Mouse (Mus musculus) hindbrain, embryonic 16.5 days (tissue): ENCODE data around the gene Pdzd2. TPM values are rescaled to one million over a fixed set of nuclear protein-coding genes. Genes with fewer than 3 reads are reported as not detected.
A peak's percentile ranks its signal among the peaks of the same experiment; 100 is the strongest.

Experiments used
- ATAC-seq: fragments of 200-750 bp; cut with Nextera tagmentation; 2 replicates; pipeline ENCODE4 v1.8.0; 2017; ENCODE audit warnings: moderate TSS enrichment, moderate library complexity
- H3K27ac ChIP-seq: fragments of 300-500 bp; sonication (generic); 2 replicates; pipeline ENCODE4 v1.5.1; 2014; ENCODE audit warnings: low read depth, mild to moderate bottlenecking, control low read depth, low read length, moderate library complexity
- H3K27me3 ChIP-seq: fragments of 300-500 bp; sonication (generic); replicated peaks from 2 replicates; pipeline ENCODE4 v1.6.1; 2014; ENCODE audit warnings: low read length; ENCODE audit not compliant: control insufficient read depth, insufficient read depth
- H3K36me3 ChIP-seq: fragments of 300-500 bp; sonication (generic); 2 replicates; pipeline ENCODE4 v1.6.1; 2014; ENCODE audit warnings: mild to moderate bottlenecking, low read length, moderate library complexity, mixed read lengths; ENCODE audit not compliant: control insufficient read depth, insufficient read depth
- H3K4me1 ChIP-seq: fragments of 300-500 bp; sonication (generic); 2 replicates; pipeline ENCODE4 v1.6.1; 2014; ENCODE audit warnings: low read depth, low read length; ENCODE audit not compliant: control insufficient read depth, insufficient read depth
- H3K4me2 ChIP-seq: fragments of 300-500 bp; sonication (generic); 2 replicates; pipeline ENCODE4 v1.6.1; 2014; ENCODE audit warnings: mild to moderate bottlenecking, low read length, control low read depth, moderate library complexity
- H3K4me3 ChIP-seq: fragments of 300-500 bp; sonication (generic); 2 replicates; pipeline ENCODE4 v1.5.1; 2014; ENCODE audit warnings: mild to moderate bottlenecking, low read length, control low read depth, moderate library complexity
- H3K9ac ChIP-seq: fragments of 300-500 bp; sonication (generic); 2 replicates; pipeline ENCODE4 v1.6.1; 2014; ENCODE audit warnings: low read depth, mild to moderate bottlenecking, control low read depth, low read length, moderate library complexity
- H3K9me3 ChIP-seq: fragments of 300-500 bp; sonication (generic); 2 replicates; pipeline ENCODE4 v1.6.1; 2014; ENCODE audit warnings: mild to moderate bottlenecking, low read length, moderate library complexity; ENCODE audit not compliant: control insufficient read depth
- WGBS: fragments of 180-500 bp; shearing (Covaris S2); extraction: QIAGEN DNeasy Blood & Tissue Kit; methylation state at CpG from one replicate; pipeline ENCODE4 v1.1.7; 2014; 5-methylcytosine and 5-hydroxymethylcytosine counted together
- polyA plus RNA-seq: library from polyadenylated mRNA; unstranded; fragments of >200 nt; fragmentation: Nextera tagmentation; extraction: Ambion mirVana; gene quantifications from 2 replicates; pipeline ENCODE4 v1.2.1, GENCODE M21; 2015

The Pdzd2 gene
- polyA plus RNA-seq, 1 experiment from 2014 or later: 19.5 TPM

DNA sequence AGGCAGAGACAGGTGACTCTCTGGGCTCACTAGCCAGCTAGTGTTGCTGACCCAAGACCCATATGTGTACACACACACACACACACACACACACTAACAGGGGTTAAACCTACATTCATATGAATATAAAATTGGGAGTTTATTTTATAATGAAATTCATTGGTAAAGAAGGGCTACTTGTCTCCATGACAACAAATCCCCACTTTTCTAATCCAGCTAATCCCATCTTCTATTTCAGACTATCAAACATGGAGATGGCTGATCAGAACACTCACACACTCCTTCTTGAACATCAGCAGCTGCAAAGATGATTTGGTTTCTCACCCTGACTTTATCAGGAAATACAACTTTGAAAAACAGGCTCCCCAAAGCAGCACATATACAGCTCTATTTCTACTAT, 245.6 kb downstream of the Pdzd2 start:
- H3K4me3 ChIP-seq: no peak overlapping the region
- ATAC-seq: no peak
- no peaks in the 10 kb centered on the region for H3K9me3 ChIP-seq
- H3K9ac ChIP-seq: no peak overlapping the region
- peaks cover 3% of the 10 kb centered on the region; the same call in 1 of the 2 replicates for H3K4me1 ChIP-seq
- H3K4me2 ChIP-seq: no peak overlapping the region
- H3K27me3 ChIP-seq: no peaks in the 10 kb centered on the region
- H3K27ac ChIP-seq: no peak overlapping the region
- H3K36me3 ChIP-seq: no peaks in the 10 kb centered on the region

DNA sequence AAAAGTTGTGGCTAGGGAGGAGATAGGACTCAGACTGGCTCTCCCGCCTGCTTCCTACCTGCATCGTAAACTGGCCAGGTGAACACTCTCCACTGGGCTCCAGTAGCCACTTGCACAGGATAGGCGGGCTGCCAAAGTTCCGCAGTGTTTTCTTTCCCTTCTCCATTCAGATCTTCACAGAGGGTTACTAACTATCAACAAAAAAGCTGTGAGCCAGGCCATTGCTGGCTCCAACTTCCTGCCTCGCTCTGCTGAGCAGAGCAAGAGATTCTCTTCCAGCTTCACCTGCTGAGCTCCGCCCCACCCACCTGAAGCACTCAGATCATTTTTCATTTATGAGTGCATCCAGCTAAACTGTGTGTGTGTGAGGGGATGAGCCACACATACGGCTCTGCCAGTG, 246.5 kb downstream of the Pdzd2 start:
- no peaks in the 10 kb centered on the region for H3K36me3 ChIP-seq
- 69% methylated on average over 7 of the region's 7 CpGs for WGBS
- H3K4me2 ChIP-seq: no peak overlapping the region
- H3K4me3 ChIP-seq: no peak overlapping the region
- peaks cover 3% of the 10 kb centered on the region; the same call in 1 of the 2 replicates for H3K4me1 ChIP-seq
- H3K27ac ChIP-seq: no peak overlapping the region
- no peaks in the 10 kb centered on the region for H3K27me3 ChIP-seq
- ATAC-seq: no peak
- no peak overlapping the region for H3K9ac ChIP-seq
- no peaks in the 10 kb centered on the region for H3K9me3 ChIP-seq

DNA sequence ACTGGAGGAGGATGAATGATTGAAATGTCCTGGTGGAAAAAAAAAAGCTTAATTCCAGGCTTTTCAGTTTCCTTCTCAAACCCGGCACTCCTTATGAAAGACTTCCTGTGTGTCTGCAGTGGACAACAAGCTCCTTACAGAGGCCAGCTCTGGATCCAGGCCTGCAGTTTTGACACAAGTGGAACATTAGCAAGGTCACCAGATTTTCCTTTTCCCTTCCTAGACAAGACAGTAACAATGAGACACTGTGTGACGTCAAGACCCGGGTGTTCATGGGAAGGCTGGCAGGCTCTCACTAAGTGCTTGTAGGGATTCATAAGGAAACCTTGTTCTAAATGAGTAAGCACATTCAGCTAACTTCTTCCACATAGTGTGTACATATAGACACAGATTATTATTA, 248.8 kb downstream of the Pdzd2 start:
- no peak overlapping the region for H3K9ac ChIP-seq
- H3K4me2 ChIP-seq: no peak overlapping the region
- H3K27ac ChIP-seq: no peak overlapping the region
- ATAC-seq: peak; percentile 80
- H3K36me3 ChIP-seq: no peaks in the 10 kb centered on the region
- no peaks in the 10 kb centered on the region for H3K27me3 ChIP-seq
- H3K4me1 ChIP-seq: peaks cover 3% of the 10 kb centered on the region; the same call in 1 of the 2 replicates
- WGBS: 35% methylated on average over 3 of the region's 3 CpGs
- H3K4me3 ChIP-seq: no peak overlapping the region
- no peaks in the 10 kb centered on the region for H3K9me3 ChIP-seq

DNA sequence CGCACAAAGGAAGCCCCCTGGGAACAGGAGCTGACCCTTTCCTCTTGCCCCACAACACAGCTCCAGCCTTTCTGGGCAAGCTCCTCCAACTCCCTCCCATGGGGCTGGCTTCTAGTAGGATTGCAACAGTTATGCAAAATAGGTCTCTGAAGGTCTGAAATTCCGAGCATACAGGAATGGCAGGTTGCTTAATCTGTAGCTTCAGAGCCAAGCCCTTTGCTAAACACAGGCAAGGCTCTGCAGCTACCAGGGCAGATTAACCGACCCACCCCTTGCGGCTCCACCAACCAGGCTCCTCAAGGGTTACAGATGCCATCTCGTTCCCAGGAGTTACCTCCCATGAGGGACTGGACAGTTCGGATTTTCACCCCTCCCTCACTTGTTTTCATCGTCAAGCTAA, 249.2 kb downstream of the Pdzd2 start:
- Histone ChIP-seq H3K36me3 (no peaks in the 10 kb centered on the region), H3K9ac (no peak overlapping the region), H3K27ac (no peak overlapping the region), H3K4me3 (no peak overlapping the region), H3K4me2 (no peak overlapping the region), H3K27me3 (no peaks in the 10 kb centered on the region), H3K9me3 (no peaks in the 10 kb centered on the region), H3K4me1 (peaks cover 3% of the 10 kb centered on the region; the same call in 1 of the 2 replicates)
- peak; percentile 34 for ATAC-seq
- WGBS: 9% methylated on average over 7 of the region's 7 CpGs

DNA sequence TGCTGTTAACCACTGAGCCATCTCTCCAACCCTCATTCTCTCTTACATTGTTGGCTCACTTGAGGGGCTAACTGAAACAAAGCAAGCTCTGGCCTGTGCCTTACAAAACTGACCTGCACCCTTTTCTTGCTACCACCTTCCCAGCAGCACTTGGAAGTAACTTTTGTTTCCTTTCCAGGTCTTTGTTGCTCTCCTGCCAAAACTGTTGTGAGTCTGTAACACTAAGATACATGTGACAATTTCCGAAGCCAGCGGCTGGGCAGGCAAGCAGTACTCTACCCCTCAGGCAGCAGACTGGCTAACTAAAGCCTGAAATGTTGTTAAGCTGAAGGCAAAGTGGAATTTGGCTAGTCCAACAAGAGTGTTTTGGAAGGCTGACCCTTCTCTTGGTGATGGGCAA, 251.4 kb downstream of the Pdzd2 start:
- H3K4me3 ChIP-seq: no peak overlapping the region
- no peak for ATAC-seq
- no peak overlapping the region for H3K9ac ChIP-seq
- no peak overlapping the region for H3K27ac ChIP-seq
- H3K36me3 ChIP-seq: no peaks in the 10 kb centered on the region
- no peaks in the 10 kb centered on the region for H3K9me3 ChIP-seq
- H3K4me2 ChIP-seq: no peak overlapping the region
- H3K27me3 ChIP-seq: no peaks in the 10 kb centered on the region
- peaks cover 3% of the 10 kb centered on the region; the same call in 1 of the 2 replicates for H3K4me1 ChIP-seq
- WGBS: 86% methylated on average over 2 of the region's 2 CpGs

DNA sequence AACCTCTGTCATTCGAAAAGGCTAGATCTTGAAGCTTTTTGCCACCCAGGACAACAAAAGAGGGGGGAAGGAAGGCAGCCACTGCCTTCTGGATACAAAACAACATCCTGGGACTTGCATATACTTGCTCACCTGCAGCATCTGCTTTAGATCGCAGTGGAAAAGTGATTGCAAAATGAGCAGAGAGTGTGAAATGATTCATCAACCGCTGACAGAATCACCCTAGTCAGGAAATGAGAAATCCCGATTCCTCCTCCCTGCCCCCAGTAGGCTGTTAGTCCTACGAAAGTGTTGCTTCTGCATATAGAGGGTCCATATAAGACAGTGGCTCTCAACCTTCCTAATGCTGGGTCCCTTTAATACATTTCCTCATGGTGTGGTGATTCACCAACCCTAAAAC, 258.5 kb downstream of the Pdzd2 start:
- H3K4me1 ChIP-seq: peaks cover 2% of the 10 kb centered on the region
- ATAC-seq: no peak
- H3K4me3 ChIP-seq: no peak overlapping the region
- 75% methylated on average over 5 of the region's 5 CpGs for WGBS
- H3K9ac ChIP-seq: no peak overlapping the region
- no peak overlapping the region for H3K27ac ChIP-seq
- no peaks in the 10 kb centered on the region for H3K9me3 ChIP-seq
- H3K4me2 ChIP-seq: no peak overlapping the region
- no peaks in the 10 kb centered on the region for H3K27me3 ChIP-seq
- H3K36me3 ChIP-seq: no peaks in the 10 kb centered on the region

DNA sequence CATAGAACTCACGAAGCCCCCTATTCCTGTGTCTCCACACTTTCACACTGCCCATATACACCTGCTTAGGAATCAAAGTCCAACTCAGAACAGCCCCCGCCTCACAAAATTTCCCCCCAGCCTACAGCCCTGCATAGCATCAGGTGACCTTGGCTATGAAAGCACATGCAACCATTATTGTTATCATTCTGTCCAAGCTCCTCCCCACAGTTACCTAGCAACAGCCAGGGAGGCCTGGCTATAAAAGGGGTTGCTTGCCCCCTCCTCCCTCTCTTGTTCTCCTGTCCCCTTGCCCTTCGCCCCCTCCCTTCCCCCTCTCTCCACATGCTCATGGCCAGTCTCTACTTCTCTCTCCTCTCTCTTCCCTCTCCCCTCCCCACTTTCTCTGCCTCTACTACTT, 259.4 kb downstream of the Pdzd2 start:
- Histone ChIP-seq H3K9me3 (no peaks in the 10 kb centered on the region), H3K4me1 (peaks cover 2% of the 10 kb centered on the region), H3K4me2 (no peak overlapping the region), H3K36me3 (no peaks in the 10 kb centered on the region), H3K9ac (no peak overlapping the region), H3K4me3 (no peak overlapping the region), H3K27ac (no peak overlapping the region), H3K27me3 (no peaks in the 10 kb centered on the region)
- ATAC-seq: peak; percentile 57
- 36% methylated on average over 3 of the region's 3 CpGs for WGBS

DNA sequence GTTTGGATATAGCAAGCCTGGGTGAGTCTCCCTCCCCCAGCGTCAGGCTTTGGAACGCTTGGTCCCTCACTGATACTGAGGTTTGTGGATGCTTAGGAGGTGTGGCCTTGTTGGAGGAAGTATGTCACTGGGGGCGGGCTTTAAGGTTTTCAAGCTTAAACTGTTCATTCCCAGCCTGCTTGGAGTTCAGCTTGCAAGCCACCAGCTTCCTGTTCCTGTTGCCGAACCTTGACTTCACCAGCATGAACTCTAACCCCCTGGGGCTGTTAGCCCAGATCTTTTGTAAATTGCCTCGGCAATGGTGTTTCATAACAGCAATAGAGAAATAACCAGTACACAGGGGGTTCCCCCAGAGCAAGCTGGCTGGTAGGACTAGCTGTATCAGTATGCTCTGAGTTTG, 260.4 kb downstream of the Pdzd2 start:
- H3K9me3 ChIP-seq: no peaks in the 10 kb centered on the region
- H3K4me2 ChIP-seq: no peak overlapping the region
- 56% methylated on average over 5 of the region's 5 CpGs for WGBS
- ATAC-seq: no peak
- H3K27me3 ChIP-seq: no peaks in the 10 kb centered on the region
- peaks cover 2% of the 10 kb centered on the region for H3K4me1 ChIP-seq
- H3K4me3 ChIP-seq: no peak overlapping the region
- no peak overlapping the region for H3K9ac ChIP-seq
- H3K36me3 ChIP-seq: no peaks in the 10 kb centered on the region
- H3K27ac ChIP-seq: no peak overlapping the region

DNA sequence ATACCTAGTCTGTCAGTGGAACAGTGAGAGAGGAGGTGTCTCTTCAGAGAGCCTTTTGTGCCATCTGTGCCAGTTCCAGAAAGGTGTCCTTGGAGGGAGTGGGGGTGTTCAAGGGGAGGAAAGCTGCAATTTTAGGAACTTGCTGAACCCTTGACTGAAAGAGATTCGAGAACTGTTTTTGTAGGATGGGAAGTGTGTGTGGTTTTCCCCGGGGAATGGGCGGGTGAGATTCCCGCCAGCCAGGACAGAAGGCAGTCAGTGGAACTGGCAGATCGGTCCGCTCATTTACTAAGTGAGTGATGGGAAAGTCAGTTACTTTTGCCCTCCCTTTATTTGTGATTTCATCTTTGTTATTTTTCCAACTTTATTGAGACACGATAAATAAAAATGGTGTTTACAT, 266.1 kb downstream of the Pdzd2 start:
- WGBS: 75% methylated on average over 7 of the region's 7 CpGs
- H3K9ac ChIP-seq: no peak overlapping the region

DNA sequence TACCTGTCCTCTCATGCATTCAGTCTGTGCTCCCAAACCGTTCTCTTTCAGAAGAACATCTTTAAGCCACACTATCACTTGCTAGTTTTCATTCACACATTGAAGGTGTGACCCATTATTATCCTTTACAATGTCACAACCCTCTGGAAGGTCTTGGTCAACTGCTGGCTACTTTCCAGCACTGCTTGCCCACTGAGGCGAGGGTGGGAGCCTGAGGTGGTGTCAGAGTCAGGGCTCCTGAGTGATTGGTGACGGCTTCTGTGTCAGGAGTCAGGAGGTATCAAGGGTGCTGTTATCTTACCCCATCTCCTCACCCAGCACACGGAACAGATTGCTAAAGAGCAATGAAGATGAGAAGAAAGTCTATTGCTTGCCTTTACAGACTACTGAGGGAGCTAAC, 267.1 kb downstream of the Pdzd2 start:
- no peak overlapping the region for H3K27ac ChIP-seq
- no peaks in the 10 kb centered on the region for H3K4me1 ChIP-seq
- no peaks in the 10 kb centered on the region for H3K9me3 ChIP-seq
- ATAC-seq: no peak
- H3K4me3 ChIP-seq: no peak overlapping the region
- H3K4me2 ChIP-seq: no peak overlapping the region
- no peaks in the 10 kb centered on the region for H3K27me3 ChIP-seq
- H3K9ac ChIP-seq: no peak overlapping the region
- 93% methylated on average over 4 of the region's 4 CpGs for WGBS
- H3K36me3 ChIP-seq: no peaks in the 10 kb centered on the region

More for the DNA sequence above, 266.1 kb downstream of the Pdzd2 start:
- no peaks in the 10 kb centered on the region for H3K27me3 ChIP-seq
- H3K36me3 ChIP-seq: no peaks in the 10 kb centered on the region
- no peak overlapping the region for H3K27ac ChIP-seq
- ATAC-seq: no peak
- no peak overlapping the region for H3K4me3 ChIP-seq
- no peaks in the 10 kb centered on the region for H3K4me1 ChIP-seq
- no peaks in the 10 kb centered on the region for H3K9me3 ChIP-seq
- H3K4me2 ChIP-seq: no peak overlapping the region
